Mouse (Mus musculus) lung, postnatal 0 days (tissue): ENCODE results near the gene Pars2.

Experiments
- CTCF ChIP-seq: IDR thresholded peaks from 2 replicates; pipeline ENCODE4 v1.5.1; 2016; ENCODE audit warnings: antibody characterized with exemption, mild to moderate bottlenecking
- EP300 ChIP-seq: IDR thresholded peaks from 2 replicates; pipeline ENCODE4 v1.6.1; 2016; ENCODE audit warnings: antibody characterized with exemption, mild to moderate bottlenecking, control low read depth

DNA sequence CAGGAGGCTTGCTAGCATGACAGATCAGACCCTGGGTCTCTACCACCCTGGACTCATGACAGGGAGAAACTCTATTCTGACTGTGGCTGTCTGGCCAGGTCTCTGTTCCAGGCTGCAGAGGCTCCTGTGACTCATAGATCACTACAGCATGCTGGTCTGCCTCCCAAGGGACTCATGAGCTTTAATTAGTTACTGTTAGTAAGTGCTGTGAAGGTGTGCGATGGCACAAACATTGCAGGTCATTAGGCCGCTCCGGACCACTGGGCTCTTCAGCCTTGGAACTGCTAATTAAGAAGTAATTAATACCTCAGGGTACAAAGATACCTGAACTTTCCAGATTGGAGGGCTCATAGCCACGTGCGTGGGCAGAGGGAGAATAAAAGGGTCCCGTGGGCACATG lies 3.7 kb upstream of the Pars2 start:
- TF ChIP-seq CTCF (no peak), EP300 (no peak)
